Mouse (Mus musculus): ENCODE results near the gene Prkcb. TPM values are rescaled to one million over a fixed set of nuclear protein-coding genes. Genes with fewer than 3 reads are reported as not detected.

Gene Prkcb
- total RNA-seq, 2 experiments from 2014 or later, result 20.8 to 22.0 TPM

DNA sequence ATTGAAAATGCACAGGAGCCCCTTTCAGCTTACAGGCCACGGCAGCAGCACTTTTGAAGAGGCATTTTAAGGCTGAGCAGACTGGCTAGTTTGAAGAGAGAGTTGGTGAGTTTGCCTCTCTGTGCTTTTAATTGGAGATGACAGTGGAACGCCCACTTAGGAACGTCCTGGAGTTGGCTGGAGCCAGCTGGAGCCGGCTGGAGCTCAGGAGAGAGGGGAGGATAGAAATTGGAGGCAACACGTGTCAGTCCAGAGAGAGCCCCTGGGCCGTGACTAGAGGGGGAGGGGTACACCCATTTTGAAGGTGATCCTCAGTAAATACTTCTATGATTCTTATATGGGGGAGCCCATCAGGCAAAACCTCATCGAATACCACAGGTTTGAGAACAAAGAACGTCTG lies 287.0 kb downstream of the Prkcb start:
- DNase-seq (ENCODE audit: low spot score in 2 of 2), result no peak

- no peak for DNase-seq (ENCODE audit: low spot score in 2 of 2)
These were observed 289.0 kb downstream of the Prkcb start for GRCm38 (mm10) chr7:122577571-122577970.

DNA sequence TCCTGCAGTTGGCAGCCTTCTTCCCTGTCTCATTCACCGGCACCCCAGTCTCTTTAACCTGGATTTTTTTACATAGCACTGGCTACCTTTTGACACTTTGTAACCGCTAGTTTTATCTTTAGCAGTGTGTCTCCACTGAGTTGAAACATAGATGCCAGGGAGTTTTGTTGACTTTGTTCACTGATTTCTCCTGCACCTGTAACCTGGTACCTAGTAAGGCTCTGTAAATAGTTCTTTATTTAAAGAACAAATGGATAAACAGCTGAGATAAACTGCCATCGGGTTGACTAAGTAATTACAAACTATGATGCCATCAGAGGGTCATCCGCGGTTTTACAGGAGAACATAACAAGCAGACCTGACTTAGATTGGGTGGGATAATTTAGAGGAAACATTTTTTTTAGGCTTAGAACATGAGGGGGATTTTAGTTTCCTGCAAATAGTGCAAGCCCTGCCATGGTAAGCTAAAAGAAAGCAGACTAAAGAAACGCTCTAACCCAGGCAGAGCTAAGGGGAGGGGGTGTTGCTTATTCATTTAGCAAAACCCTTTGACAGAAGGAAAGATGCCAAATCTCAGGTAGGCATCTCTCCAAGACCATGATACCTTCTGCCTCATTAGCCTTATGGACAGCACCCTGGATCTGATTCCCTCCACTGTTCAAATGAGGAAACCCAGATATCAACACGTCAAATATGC lies 291.1 kb downstream of the Prkcb start:
- no peak for DNase-seq (ENCODE audit: low spot score in 2 of 2)

- no peak for DNase-seq (ENCODE audit: low spot score in 2 of 2)
These were observed 291.6 kb downstream of the Prkcb start for GRCm38 (mm10) chr7:122580158-122580475.

- DNase-seq (ENCODE audit: low spot score in 2 of 2), result no peak
These were observed 296.0 kb downstream of the Prkcb start for GRCm38 (mm10) chr7:122584421-122585151.

DNA sequence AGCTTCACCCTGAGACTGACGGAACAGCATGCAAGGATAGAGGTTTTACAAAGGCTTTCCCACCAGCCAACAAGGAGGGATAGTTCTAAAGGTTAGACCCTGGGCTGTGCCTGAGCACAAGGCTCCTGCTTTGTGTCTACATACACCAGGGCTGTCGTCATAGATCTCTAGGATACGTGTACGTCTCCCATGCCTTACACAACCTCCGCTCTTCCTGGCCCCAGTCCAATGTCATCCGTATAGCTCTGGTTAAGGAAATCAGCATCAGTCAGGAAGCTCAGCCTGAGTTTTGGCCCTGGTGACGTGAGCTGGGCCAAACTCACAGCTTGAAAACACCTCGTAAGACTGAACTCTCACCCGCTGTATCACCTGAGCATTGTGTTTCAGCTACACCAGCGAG lies 307.3 kb downstream of the Prkcb start:
- DNase-seq (ENCODE audit: low spot score in 2 of 2), result no peak

- no peak for DNase-seq (ENCODE audit: low spot score in 2 of 2)
These were observed 308.1 kb downstream of the Prkcb start for GRCm38 (mm10) chr7:122596596-122597170.

- DNase-seq (ENCODE audit: low spot score in 2 of 2), result no peak
These were observed 308.8 kb downstream of the Prkcb start for GRCm38 (mm10) chr7:122597313-122597712.

DNA sequence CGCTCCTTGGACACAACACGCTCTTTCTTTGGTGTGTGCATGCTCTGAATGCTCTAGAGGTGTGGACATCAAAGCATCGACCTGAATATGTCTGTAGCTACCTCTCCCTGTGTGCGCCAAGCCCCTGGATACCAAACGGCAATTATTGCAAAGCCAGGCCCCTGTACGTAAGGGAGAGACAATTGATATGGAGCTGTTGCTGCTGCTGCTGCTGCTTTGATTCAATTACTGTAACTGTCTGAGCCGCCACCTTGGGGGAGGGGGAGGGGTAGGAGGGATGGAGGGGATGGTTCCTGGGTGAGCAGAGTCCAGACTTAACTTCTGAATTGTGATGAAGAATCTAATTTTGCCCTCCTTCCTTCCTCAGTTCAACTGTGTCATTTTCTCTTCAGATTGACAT lies 312.3 kb downstream of the Prkcb start:
- DNase-seq (ENCODE audit: low spot score in 2 of 2), result no peak

DNA sequence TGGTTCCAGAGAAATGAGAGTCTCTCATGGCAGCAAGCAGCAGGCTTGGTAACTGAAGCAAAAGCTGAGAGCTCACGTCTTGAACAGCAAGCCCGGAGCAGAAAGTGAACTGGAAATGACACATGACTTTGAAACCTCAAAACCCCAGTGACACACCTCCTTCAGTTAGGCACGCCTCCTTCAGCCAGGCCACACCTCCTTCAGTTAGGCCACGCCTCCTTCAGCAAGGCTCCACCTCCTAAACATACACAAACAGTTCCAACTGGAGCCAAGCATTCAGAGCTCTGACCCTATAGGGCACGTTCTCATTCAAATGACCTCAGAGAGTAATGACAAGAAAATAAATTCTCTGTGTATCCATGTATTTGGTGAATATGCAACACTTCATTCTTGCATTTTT lies 316.5 kb downstream of the Prkcb start:
- DNase-seq (ENCODE audit: low spot score in 2 of 2), result no peak

DNA sequence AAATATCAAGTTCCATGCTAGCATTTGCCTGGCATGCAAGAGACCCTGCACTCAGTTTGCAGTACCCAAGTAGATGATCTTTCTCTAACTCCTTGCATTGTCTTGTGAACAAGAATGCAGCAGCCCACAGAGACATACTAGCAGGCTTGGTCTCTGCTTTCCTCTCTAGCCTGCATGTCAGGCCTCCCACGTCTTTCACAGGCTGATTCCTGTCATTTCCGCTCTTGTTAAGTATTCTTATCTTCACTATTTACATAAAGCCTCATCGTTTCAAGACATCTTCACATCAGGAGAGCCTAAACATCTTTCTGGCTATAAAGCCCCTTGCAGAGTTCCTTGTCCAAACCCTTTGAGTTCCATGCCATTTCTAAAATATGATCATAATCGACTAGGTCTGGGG lies 320.9 kb downstream of the Prkcb start:
- no peak for DNase-seq (ENCODE audit: low spot score in 2 of 2)

DNA sequence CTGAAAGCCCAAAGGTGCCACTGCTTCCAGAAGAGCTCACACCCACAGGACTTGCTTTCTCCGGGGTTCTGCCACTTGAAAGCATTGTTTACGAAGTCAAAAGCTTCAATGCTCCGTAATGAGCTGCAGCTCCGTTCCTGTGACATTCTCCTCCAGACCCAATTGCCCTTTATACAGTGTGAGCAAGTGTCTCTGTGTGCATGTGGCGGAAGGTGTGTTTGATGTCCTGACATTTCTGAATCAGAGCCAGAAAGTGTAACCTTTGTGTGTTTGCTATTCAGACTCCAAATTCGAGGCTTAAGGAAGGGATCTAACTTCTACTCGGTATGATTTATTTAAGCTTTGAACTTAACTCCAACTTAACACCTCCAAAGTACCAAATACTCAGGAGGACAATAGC lies 321.6 kb downstream of the Prkcb start:
- DNase-seq (ENCODE audit: low spot score in 2 of 2), result no peak

DNA sequence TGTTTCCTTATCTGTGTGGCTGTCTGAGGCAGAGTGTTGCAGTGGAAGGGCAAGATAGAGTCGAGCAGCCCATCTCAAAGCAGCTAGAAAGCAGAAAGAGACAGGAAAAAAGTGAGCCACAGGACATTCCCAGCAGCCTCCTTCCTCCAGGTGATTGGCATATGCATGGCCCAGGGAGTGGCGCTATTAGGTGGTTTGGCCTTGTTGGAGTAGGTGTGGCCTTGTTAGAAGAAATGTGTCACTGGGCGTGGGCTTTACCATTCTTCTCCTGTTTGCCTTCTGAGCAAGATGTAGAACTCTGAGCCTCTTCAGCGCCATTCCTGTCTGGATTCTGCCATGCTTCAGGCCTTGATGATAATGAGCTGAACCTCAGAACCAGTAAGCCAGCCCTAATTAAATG lies 325.3 kb downstream of the Prkcb start:
- no peak for DNase-seq (ENCODE audit: low spot score in 2 of 2)

- DNase-seq (ENCODE audit: low spot score in 2 of 2), result no peak
These were observed 333.7 kb downstream of the Prkcb start for GRCm38 (mm10) chr7:122622125-122622774.

DNA sequence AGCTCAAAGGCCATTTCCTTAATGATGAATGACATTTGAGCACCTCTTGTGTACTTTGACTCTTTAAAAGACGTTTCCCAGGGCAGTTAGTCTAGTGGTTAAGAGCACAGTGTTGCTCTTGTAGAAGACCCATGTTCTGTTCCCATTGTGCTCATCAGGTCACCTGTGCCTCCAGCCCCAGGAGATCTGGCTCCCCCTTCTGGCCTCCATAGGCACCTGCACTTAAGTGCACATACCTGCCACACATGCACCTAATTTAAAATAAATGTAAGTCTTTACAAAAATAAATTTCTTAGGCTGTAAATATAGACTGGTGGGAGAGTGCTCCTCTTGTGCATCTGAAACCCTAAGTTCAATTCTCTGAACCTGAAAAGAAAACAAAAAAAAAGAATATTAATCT lies 335.2 kb downstream of the Prkcb start:
- no peak for DNase-seq (ENCODE audit: low spot score in 2 of 2)

- DNase-seq (ENCODE audit: low spot score in 2 of 2), result no peak
These were observed 339.5 kb downstream of the Prkcb start for GRCm38 (mm10) chr7:122628050-122628449.

- DNase-seq (ENCODE audit: low spot score in 2 of 2), result no peak
These were observed 341.8 kb downstream of the Prkcb start for GRCm38 (mm10) chr7:122630386-122630785.

DNA sequence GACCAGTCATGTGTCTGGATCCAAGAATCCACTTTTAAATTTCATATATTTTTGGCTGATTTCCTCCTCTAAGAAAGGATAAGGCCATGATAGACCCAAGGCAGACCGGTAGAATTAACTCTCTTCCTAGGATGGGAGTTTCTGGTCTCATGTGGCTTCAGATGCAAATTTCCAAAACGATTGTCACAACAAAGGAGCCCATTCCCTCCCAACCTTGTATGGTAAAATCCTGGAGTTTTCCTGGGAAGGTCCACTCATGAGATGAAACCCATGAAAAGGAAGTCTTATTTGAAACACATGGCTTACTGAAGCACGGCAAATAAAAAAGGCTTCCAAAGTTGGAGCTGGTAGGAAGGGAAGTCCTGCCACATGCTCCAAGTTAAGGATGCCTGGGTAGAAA lies 342.6 kb downstream of the Prkcb start:
- no peak for DNase-seq (ENCODE audit: low spot score in 2 of 2)

DNA sequence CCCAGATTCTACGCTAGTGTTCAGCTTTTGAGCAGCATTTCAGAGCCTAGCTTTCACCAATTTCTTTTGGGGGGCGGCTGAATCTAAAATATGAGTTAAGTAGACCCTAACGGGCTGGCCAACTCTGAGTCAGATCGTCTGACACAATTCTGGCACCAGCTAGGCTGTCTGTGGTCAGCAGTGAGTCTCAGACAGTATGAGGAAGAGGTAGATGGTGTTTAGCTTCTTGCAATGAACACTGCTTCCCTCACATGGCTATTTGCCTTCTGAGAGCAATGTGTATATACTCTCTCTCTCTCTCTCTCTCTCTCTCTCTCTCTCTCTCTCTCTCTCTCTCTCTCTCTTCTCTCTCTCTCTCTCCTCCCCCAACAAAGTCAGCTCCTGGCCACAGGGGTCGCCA lies 344.4 kb downstream of the Prkcb start:
- DNase-seq (ENCODE audit: low spot score in 2 of 2), result no peak

GRCm38 (mm10) chr7:122633463-122633862 lies 344.9 kb downstream of the Prkcb start:
- no peak for DNase-seq (ENCODE audit: low spot score in 2 of 2)

- no peak for DNase-seq (ENCODE audit: low spot score in 2 of 2)
These were observed 355.1 kb downstream of the Prkcb start for GRCm38 (mm10) chr7:122643676-122644075.

- no peak for DNase-seq (ENCODE audit: low spot score in 2 of 2)
These were observed 360.8 kb downstream of the Prkcb start for GRCm38 (mm10) chr7:122649306-122649705.

Data from adrenal gland, postnatal 4 days (tissue).